Mouse (Mus musculus) lung, embryonic 14.5 days (tissue): Measurements from ENCODE around the gene 1110032A03Rik. TPM values are rescaled to one million over a fixed set of nuclear protein-coding genes. Genes with fewer than 3 reads are reported as not detected.

Experiments used
- ATAC-seq: fragments of 200-750 bp; cut with Nextera tagmentation; 2 replicates; pipeline ENCODE4 v1.8.0; 2017; ENCODE audit warnings: mild to moderate bottlenecking, moderate TSS enrichment, moderate library complexity; ENCODE audit not compliant: insufficient read depth
- DNase-seq: peaks from one replicate; pipeline ENCODE4 v3.0.0-alpha.2; 2015
- H3K27ac ChIP-seq: fragments of 300-500 bp; sonication (generic); 2 replicates; pipeline ENCODE4 v1.5.1; 2014; ENCODE audit warnings: low read depth, mild to moderate bottlenecking, moderate library complexity
- H3K27me3 ChIP-seq: fragments of 300-500 bp; sonication (generic); 2 replicates; pipeline ENCODE4 v1.6.1; 2014; ENCODE audit warnings: low read length, control low read depth; ENCODE audit not compliant: insufficient read depth
- H3K36me3 ChIP-seq: fragments of 300-500 bp; sonication (generic); 2 replicates; pipeline ENCODE4 v1.6.1; 2014; ENCODE audit warnings: control low read depth; ENCODE audit not compliant: insufficient read depth
- H3K4me1 ChIP-seq: fragments of 300-500 bp; sonication (generic); 2 replicates; pipeline ENCODE4 v1.6.1; 2014; ENCODE audit warnings: antibody characterized with exemption, control low read depth; ENCODE audit not compliant: insufficient read depth
- H3K4me2 ChIP-seq: fragments of 300-500 bp; sonication (generic); 2 replicates; pipeline ENCODE4 v1.6.1; 2014; ENCODE audit warnings: mild to moderate bottlenecking
- H3K4me3 ChIP-seq: fragments of 300-500 bp; sonication (generic); 2 replicates; pipeline ENCODE4 v1.5.1; 2014; ENCODE audit warnings: low read depth, low read length
- H3K9ac ChIP-seq: fragments of 300-500 bp; sonication (generic); 2 replicates; pipeline ENCODE4 v1.6.1; 2014
- H3K9me3 ChIP-seq: fragments of 300-500 bp; sonication (generic); 2 replicates; pipeline ENCODE4 v1.6.1; 2016; ENCODE audit warnings: low read depth, low read length, control low read depth
- CTCF ChIP-seq: IDR thresholded peaks from 2 replicates; pipeline ENCODE4 v1.5.1; 2016; ENCODE audit warnings: antibody characterized with exemption, low read depth
- WGBS: fragments of 180-500 bp; shearing (Covaris S2); extraction: QIAGEN DNeasy Blood & Tissue Kit; methylation state at CpG from one replicate; pipeline ENCODE4 v1.1.7; 2014; 5-methylcytosine and 5-hydroxymethylcytosine counted together
- polyA plus RNA-seq: library from polyadenylated mRNA; unstranded; fragments of >200 nt; fragmentation: Nextera tagmentation; extraction: Ambion mirVana; gene quantifications from 2 replicates; pipeline ENCODE4 v1.2.1, GENCODE M21; 2014

1110032A03Rik gene
- polyA plus RNA-seq, 1 experiment from 2014 or later, result 30.3 TPM

DNA sequence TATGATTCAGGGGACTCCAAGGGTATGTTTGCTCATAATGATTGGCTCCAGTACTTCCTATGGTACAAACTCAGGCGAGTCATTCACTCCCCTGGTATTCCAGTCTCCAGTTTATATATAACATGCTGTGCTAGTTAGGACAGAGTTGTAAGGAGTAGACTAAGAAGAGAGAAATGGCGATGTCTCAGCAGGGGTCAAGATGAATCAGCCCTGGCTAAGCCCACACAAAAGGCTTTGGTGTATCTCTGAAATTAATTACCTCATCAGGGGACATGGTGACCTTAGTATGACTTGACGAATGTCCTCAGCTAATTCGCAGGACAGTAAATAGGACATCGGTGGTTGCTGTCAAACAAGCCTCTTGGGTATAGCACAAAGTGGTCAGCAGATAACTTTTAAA is 18.6 kb downstream of the 1110032A03Rik start:
- Histone ChIP-seq H3K4me1 (peaks cover 15% of the 10 kb centered on the region), H3K4me3 (no peak overlapping the region), H3K27me3 (no peaks in the 10 kb centered on the region), H3K4me2 (no peak overlapping the region), H3K27ac (no peak overlapping the region), H3K9me3 (no peaks in the 10 kb centered on the region), H3K9ac (no peak overlapping the region), H3K36me3 (no peaks in the 10 kb centered on the region)
- DNase-seq (no peak), ATAC-seq (no peak)
- no peak for TF ChIP-seq CTCF
- WGBS, result 63% methylated on average over 5 of the region's 5 CpGs

DNA sequence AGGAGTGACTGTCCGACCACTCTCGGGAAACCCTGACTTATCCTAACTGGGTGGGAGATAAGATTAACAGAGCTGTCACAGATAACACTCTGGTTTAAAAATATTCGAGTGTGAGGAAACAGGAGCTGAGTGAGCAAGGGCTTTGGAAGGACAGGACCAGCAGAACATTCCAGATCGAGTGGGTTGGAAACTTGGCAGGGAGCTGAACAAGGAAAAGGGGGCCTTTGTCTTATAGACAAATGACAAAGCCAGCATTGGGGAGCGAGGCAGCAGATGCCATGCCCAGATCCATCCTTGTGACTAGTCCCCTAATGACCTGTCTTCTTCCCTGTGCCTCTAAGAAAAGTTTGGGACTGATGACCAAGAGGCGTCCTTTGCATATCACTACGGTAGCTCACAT is 21.4 kb downstream of the 1110032A03Rik start:
- TF ChIP-seq CTCF, result no peak
- Histone ChIP-seq H3K4me2 (peak overlapping the region; percentile 41; the same call in 1 of the 2 replicates), H3K27me3 (no peaks in the 10 kb centered on the region; the same call in 1 of the 2 replicates), H3K9ac (no peak overlapping the region; the same call in 1 of the 2 replicates), H3K9me3 (no peaks in the 10 kb centered on the region), H3K4me3 (peak overlapping the region; percentile 10; the same call in 1 of the 2 replicates), H3K4me1 (peaks cover 15% of the 10 kb centered on the region), H3K36me3 (no peaks in the 10 kb centered on the region), H3K27ac (no peak overlapping the region; the same call in 1 of the 2 replicates)
- 34% methylated on average over 7 of the region's 7 CpGs for WGBS
- no peak for ATAC-seq
- DNase-seq, result no peak

DNA sequence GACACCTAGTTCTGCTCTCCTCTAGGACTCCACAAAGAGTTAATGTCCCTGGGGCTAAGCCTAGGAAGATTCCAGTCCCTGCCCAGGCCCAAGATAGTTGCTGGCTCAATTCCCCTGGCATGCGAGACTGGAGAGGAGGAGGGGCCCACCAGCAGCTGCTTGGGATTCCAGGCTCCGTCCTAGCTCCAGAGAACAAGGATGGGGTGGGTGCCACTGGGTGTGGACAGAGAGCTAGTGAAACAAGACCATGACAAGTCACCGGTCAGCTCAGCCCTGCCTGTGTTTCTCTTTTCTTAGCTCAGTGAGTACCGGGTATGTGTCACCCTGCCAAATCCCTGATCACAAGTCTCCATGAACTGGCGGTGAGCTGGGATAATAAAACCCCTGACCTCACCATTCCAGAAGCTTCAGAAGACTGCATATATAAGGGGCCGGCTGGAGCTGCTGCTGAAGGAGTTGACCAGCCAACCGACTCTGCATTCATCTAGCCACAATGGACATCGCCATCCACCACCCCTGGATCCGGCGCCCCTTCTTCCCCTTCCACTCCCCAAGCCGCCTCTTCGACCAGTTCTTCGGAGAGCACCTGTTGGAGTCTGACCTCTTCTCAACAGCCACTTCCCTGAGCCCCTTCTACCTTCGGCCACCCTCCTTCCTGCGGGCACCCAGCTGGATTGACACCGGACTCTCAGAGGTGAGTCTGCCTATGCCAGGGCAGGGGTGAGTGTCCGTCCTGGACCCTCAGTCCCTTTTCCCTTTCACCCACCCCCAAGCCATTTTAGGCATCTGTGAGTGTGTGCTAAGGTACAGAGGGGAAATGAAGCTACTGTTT is 22.3 kb downstream of the 1110032A03Rik start:
- ATAC-seq (peak; percentile 84), DNase-seq (peak; percentile 81)
- Histone ChIP-seq H3K27ac (peak overlapping the region; percentile 83), H3K27me3 (no peaks in the 10 kb centered on the region; the same call in 1 of the 2 replicates), H3K4me3 (peak overlapping the region; percentile 23), H3K36me3 (no peaks in the 10 kb centered on the region), H3K4me2 (peak overlapping the region; percentile 41), H3K9me3 (no peaks in the 10 kb centered on the region), H3K9ac (peak overlapping the region; percentile 27; the same call in 1 of the 2 replicates), H3K4me1 (peaks cover 15% of the 10 kb centered on the region)
- WGBS, result 61% methylated on average over 17 of the region's 17 CpGs
- TF ChIP-seq CTCF, result no peak

DNA sequence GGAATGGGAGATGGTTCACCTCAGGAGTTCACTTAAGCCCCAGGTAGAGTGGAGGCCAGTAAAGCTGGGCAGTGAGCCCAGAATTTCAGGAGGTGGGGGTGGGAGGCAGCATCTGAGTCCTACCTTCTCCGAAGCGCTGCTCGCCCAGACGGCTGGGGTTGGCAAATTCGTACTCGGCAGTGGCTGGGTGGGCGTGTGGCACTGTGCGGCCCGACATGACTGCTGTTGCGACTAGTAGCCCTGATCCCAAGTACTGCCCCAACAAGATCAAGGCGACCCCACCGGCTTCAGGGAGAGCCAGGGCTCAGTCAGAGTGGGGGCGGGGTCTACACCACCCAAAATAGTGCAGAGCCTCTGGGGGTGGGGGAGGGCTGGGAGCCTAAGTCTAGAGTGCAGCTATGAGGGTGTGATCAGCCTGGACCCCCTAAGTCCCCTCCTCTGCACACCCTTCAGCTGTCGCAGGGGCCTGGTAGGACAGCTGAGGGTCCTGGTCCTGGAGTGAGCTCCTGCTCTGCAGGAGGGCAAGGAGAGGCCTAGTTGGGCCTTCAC is 23.2 kb downstream of the 1110032A03Rik start, which contains the start of gene Hspb2:
Gene Hspb2 (minus strand): TSS at position 301 of the 549 bp plus-strand sequence.
- no peaks in the 10 kb centered on the region; the same call in 1 of the 2 replicates for H3K27me3 ChIP-seq
- peak within 1 kb of the TSS; percentile 83 for H3K27ac ChIP-seq
- no peaks in the 10 kb centered on the region for H3K36me3 ChIP-seq
- no peaks in the 10 kb centered on the region for H3K9me3 ChIP-seq
- peaks cover 15% of the 10 kb centered on the region for H3K4me1 ChIP-seq
- peak within 1 kb of the TSS; percentile 41 for H3K4me2 ChIP-seq
- peak; percentile 28 for DNase-seq
- peak within 1 kb of the TSS; percentile 23 for H3K4me3 ChIP-seq
- TF ChIP-seq CTCF, result no peak
- peak; percentile 72; the same call in 1 of the 2 replicates for ATAC-seq
- H3K9ac ChIP-seq, result peak within 1 kb of the TSS; percentile 44
- 65% methylated on average over 14 of the region's 14 CpGs for WGBS

GRCm38 (mm10) chr9:50751323-50751722 is 24.0 kb downstream of the 1110032A03Rik start, which contains the start of gene Cryab:
TSS of gene Cryab (plus strand) at chr9:50751325.
- H3K27me3 ChIP-seq, result no peaks in the 10 kb centered on the region; the same call in 1 of the 2 replicates
- peak within 1 kb of the TSS; percentile 44 for H3K9ac ChIP-seq
- no peaks in the 10 kb centered on the region for H3K36me3 ChIP-seq
- H3K4me2 ChIP-seq, result peak within 1 kb of the TSS; percentile 41; the same call in 1 of the 2 replicates
- no peaks in the 10 kb centered on the region for H3K9me3 ChIP-seq
- TF ChIP-seq CTCF, result no peak
- DNase-seq, result no peak
- ATAC-seq, result no peak
- peak within 1 kb of the TSS; percentile 9; the same call in 1 of the 2 replicates for H3K4me3 ChIP-seq
- H3K4me1 ChIP-seq, result peaks cover 15% of the 10 kb centered on the region
- H3K27ac ChIP-seq, result peak within 1 kb of the TSS; percentile 83
- 56% methylated on average over 22 of the region's 22 CpGs for WGBS

- Histone ChIP-seq H3K36me3 (no peaks in the 10 kb centered on the region), H3K4me3 (no peak overlapping the region), H3K27ac (no peak overlapping the region), H3K9ac (no peak overlapping the region), H3K4me2 (peak overlapping the region; percentile 41; the same call in 1 of the 2 replicates), H3K27me3 (no peaks in the 10 kb centered on the region; the same call in 1 of the 2 replicates), H3K9me3 (no peaks in the 10 kb centered on the region), H3K4me1 (peaks cover 19% of the 10 kb centered on the region)
- WGBS, result 81% methylated on average over 6 of the region's 6 CpGs
- ATAC-seq (no peak), DNase-seq (no peak)
- no peak for TF ChIP-seq CTCF
Measured at GRCm38 (mm10) chr9:50750706-50751105, 24.6 kb downstream of the 1110032A03Rik start.
